Mouse (Mus musculus) bone marrow macrophage, adult 2 months (primary cell): ENCODE data around the gene Daam2.

Experiments used
- CTCF ChIP-seq: IDR thresholded peaks from 2 replicates; pipeline ENCODE4 v1.5.1; 2012; ENCODE audit warnings: low read depth, mild to moderate bottlenecking, low read length, moderate library complexity
- POLR2A ChIP-seq: IDR thresholded peaks from 2 replicates; pipeline ENCODE4 v1.6.1; 2012; ENCODE audit warnings: mild to moderate bottlenecking, low read depth, low read length, borderline replicate concordance

DNA sequence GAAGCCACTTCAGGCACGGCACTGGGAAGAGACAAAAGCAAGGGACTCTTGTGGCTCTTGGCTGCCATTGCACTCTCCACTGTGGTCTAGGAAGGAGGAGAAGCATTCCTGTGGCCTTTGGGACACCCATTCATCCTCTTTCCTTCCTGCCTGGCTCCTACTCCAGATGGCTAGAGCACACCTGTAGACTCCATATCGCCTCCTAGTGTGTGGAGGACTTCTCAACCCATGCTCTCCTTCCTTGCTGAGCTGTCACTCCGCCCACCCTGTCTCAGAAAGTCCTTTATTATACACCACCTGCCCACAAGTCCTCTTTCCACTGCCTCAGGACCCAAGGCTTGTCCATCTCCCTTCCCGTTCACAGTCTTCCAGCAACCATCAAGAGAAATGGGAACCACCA, 70.9 kb downstream of the Daam2 start:
- no peak for TF ChIP-seq POLR2A
- no peak for TF ChIP-seq CTCF
